Mouse (Mus musculus): ENCODE data around the gene Tmem131l. TPM values are rescaled to one million over a fixed set of nuclear protein-coding genes. Genes with fewer than 3 reads are reported as not detected.
A peak's percentile ranks its signal among the peaks of the same experiment; 100 is the strongest.

Gene Tmem131l
- polyA plus RNA-seq, 1 experiment, result 57.5 TPM

- Histone ChIP-seq H3K27ac (ENCODE audit: insufficient read depth, low read depth, low read length) (no peak overlapping the region), H3K4me3 (ENCODE audit: insufficient read depth, low read length) (no peak overlapping the region), H3K4me1 (ENCODE audit: control insufficient read depth, insufficient read depth, low read length) (peaks cover 15% of the 10 kb centered on the region)
- TF ChIP-seq POLR2A (IDR thresholded peaks at IDR 0.05; ENCODE audit: borderline replicate concordance, low read depth, low read length), result no peak
- no peak for TF ChIP-seq CTCF (IDR thresholded peaks at IDR 0.05; ENCODE audit: low read depth, low read length)
Observed at GRCm38 (mm10) chr3:84035728-84036364, 4.1 kb downstream of the Tmem131l start.

GRCm38 (mm10) chr3:84034115-84034780, 5.7 kb downstream of the Tmem131l start:
- Histone ChIP-seq H3K4me1 (ENCODE audit: control insufficient read depth, insufficient read depth, low read length) (peaks cover 15% of the 10 kb centered on the region), H3K4me3 (ENCODE audit: insufficient read depth, low read length) (no peak overlapping the region), H3K27ac (ENCODE audit: insufficient read depth, low read depth, low read length) (no peak overlapping the region)
- TF ChIP-seq CTCF (IDR thresholded peaks at IDR 0.05; ENCODE audit: low read depth, low read length) (no peak), POLR2A (IDR thresholded peaks at IDR 0.05; ENCODE audit: borderline replicate concordance, low read depth, low read length) (no peak)

- Histone ChIP-seq H3K4me3 (ENCODE audit: insufficient read depth, low read length) (no peak overlapping the region), H3K4me1 (ENCODE audit: control insufficient read depth, insufficient read depth, low read length) (peaks cover 11% of the 10 kb centered on the region), H3K27ac (ENCODE audit: insufficient read depth, low read depth, low read length) (no peak overlapping the region)
- TF ChIP-seq POLR2A (IDR thresholded peaks at IDR 0.05; ENCODE audit: borderline replicate concordance, low read depth, low read length), result no peak
- no peak for TF ChIP-seq CTCF (IDR thresholded peaks at IDR 0.05; ENCODE audit: low read depth, low read length)
Observed at GRCm38 (mm10) chr3:84032933-84033730, 6.8 kb downstream of the Tmem131l start.

- H3K4me3 ChIP-seq (ENCODE audit: insufficient read depth, low read length), result no peak overlapping the region
- TF ChIP-seq CTCF (IDR thresholded peaks at IDR 0.05; ENCODE audit: low read depth, low read length) (no peak), POLR2A (IDR thresholded peaks at IDR 0.05; ENCODE audit: borderline replicate concordance, low read depth, low read length) (no peak)
- no peak overlapping the region for H3K27ac ChIP-seq (ENCODE audit: insufficient read depth, low read depth, low read length)
- peaks cover 7% of the 10 kb centered on the region for H3K4me1 ChIP-seq (ENCODE audit: control insufficient read depth, insufficient read depth, low read length)
Observed at GRCm38 (mm10) chr3:84032419-84032818, 7.6 kb downstream of the Tmem131l start.

- Histone ChIP-seq H3K4me3 (ENCODE audit: insufficient read depth, low read length) (no peak overlapping the region), H3K27ac (ENCODE audit: insufficient read depth, low read depth, low read length) (no peak overlapping the region), H3K4me1 (ENCODE audit: control insufficient read depth, insufficient read depth, low read length) (peaks cover 4% of the 10 kb centered on the region; the same call in 1 of the 2 replicates)
- no peak for TF ChIP-seq CTCF (IDR thresholded peaks at IDR 0.05; ENCODE audit: low read depth, low read length)
- no peak for TF ChIP-seq POLR2A (IDR thresholded peaks at IDR 0.05; ENCODE audit: borderline replicate concordance, low read depth, low read length)
Observed at GRCm38 (mm10) chr3:84031216-84031615, 8.8 kb downstream of the Tmem131l start.

GRCm38 (mm10) chr3:84028968-84029367, 11.0 kb downstream of the Tmem131l start:
- TF ChIP-seq CTCF (IDR thresholded peaks at IDR 0.05; ENCODE audit: low read depth, low read length) (no peak), POLR2A (IDR thresholded peaks at IDR 0.05; ENCODE audit: borderline replicate concordance, low read depth, low read length) (no peak)
- Histone ChIP-seq H3K4me1 (ENCODE audit: control insufficient read depth, insufficient read depth, low read length) (peaks cover under 1% of the 10 kb centered on the region), H3K27ac (ENCODE audit: insufficient read depth, low read depth, low read length) (no peak overlapping the region), H3K4me3 (ENCODE audit: insufficient read depth, low read length) (no peak overlapping the region)

- H3K4me3 ChIP-seq (ENCODE audit: insufficient read depth, low read length), result no peak overlapping the region
- TF ChIP-seq POLR2A (IDR thresholded peaks at IDR 0.05; ENCODE audit: borderline replicate concordance, low read depth, low read length) (no peak), CTCF (IDR thresholded peaks at IDR 0.05; ENCODE audit: low read depth, low read length) (no peak)
- H3K27ac ChIP-seq (ENCODE audit: insufficient read depth, low read depth, low read length), result no peak overlapping the region
- H3K4me1 ChIP-seq (ENCODE audit: control insufficient read depth, insufficient read depth, low read length), result peaks cover 9% of the 10 kb centered on the region
Observed at GRCm38 (mm10) chr3:84027691-84028159, 12.2 kb downstream of the Tmem131l start.

- H3K4me1 ChIP-seq (ENCODE audit: control insufficient read depth, insufficient read depth, low read length), result peaks cover 24% of the 10 kb centered on the region
- no peak overlapping the region for H3K4me3 ChIP-seq (ENCODE audit: insufficient read depth, low read length)
- H3K27ac ChIP-seq (ENCODE audit: insufficient read depth, low read depth, low read length), result no peak overlapping the region
- no peak for TF ChIP-seq CTCF (IDR thresholded peaks at IDR 0.05; ENCODE audit: low read depth, low read length)
- TF ChIP-seq POLR2A (IDR thresholded peaks at IDR 0.05; ENCODE audit: borderline replicate concordance, low read depth, low read length), result no peak
Observed at GRCm38 (mm10) chr3:84024512-84025072, 15.4 kb downstream of the Tmem131l start.

GRCm38 (mm10) chr3:84022723-84023122, 17.3 kb downstream of the Tmem131l start:
- Histone ChIP-seq H3K27ac (ENCODE audit: insufficient read depth, low read depth, low read length) (peak overlapping the region; percentile 56), H3K4me1 (ENCODE audit: control insufficient read depth, insufficient read depth, low read length) (peaks cover 24% of the 10 kb centered on the region), H3K4me3 (ENCODE audit: insufficient read depth, low read length) (no peak overlapping the region)
- TF ChIP-seq POLR2A (IDR thresholded peaks at IDR 0.05; ENCODE audit: borderline replicate concordance, low read depth, low read length) (no peak), CTCF (IDR thresholded peaks at IDR 0.05; ENCODE audit: low read depth, low read length) (no peak)
